Mouse (Mus musculus): ENCODE measurements around the gene E030018B13Rik. TPM values are rescaled to one million over a fixed set of nuclear protein-coding genes. Genes with fewer than 3 reads are reported as not detected.

Gene E030018B13Rik
- polyA plus RNA-seq, 1 experiment from 2014 or later: not detected

GRCm38 (mm10) chr7:63922571-63922970, 5.9 kb downstream of the E030018B13Rik start:
- no peak overlapping the region for H3K9ac ChIP-seq (replicated peaks)
- H3K4me1 ChIP-seq: peaks cover 52% of the 10 kb centered on the region
- H3K4me3 ChIP-seq (replicated peaks): no peak overlapping the region
- no peak overlapping the region for H3K27ac ChIP-seq (replicated peaks)
- ATAC-seq (ENCODE audit: low FRiP score): no peak
- H3K36me3 ChIP-seq: no peaks in the 10 kb centered on the region
- no peaks in the 10 kb centered on the region for H3K9me3 ChIP-seq (replicated peaks)
- H3K27me3 ChIP-seq (replicated peaks): no peaks in the 10 kb centered on the region
- 58% methylated on average over 2 of the region's 2 CpGs for WGBS
- no peak overlapping the region for H3K4me2 ChIP-seq

DNA sequence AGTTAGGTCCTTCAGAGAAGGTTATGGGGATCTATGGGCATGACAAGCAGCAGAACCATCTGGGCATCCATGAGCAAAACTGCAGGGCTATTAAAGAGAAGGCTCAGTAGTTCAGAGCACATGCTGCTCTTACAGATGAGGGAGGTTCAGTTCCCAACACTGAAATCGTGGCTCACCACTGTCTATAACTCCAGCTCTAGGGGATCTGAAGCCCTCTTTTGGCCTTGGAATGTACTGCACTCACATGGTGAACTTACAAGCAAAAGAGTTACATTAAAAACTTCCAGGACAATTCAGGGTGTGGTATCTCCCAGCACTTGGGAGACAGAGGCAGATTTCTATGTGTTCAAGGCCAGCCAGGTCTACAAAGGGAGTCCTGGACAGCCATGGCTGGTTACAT, 6.3 kb downstream of the E030018B13Rik start:
- Histone ChIP-seq H3K27me3 (replicated peaks) (no peaks in the 10 kb centered on the region), H3K4me3 (replicated peaks) (no peak overlapping the region), H3K4me1 (peaks cover 54% of the 10 kb centered on the region), H3K9ac (replicated peaks) (no peak overlapping the region), H3K4me2 (no peak overlapping the region), H3K36me3 (no peaks in the 10 kb centered on the region), H3K27ac (replicated peaks) (no peak overlapping the region), H3K9me3 (replicated peaks) (no peaks in the 10 kb centered on the region)
- no peak for ATAC-seq (ENCODE audit: low FRiP score)
- WGBS: 88% methylated on average over 1 of the region's 1 CpGs

- Histone ChIP-seq H3K27ac (replicated peaks) (peak overlapping the region; percentile 14; the same call in 1 of the 2 replicates), H3K4me3 (replicated peaks) (no peak overlapping the region), H3K9ac (replicated peaks) (no peak overlapping the region), H3K4me2 (no peak overlapping the region), H3K36me3 (no peaks in the 10 kb centered on the region), H3K9me3 (replicated peaks) (no peaks in the 10 kb centered on the region), H3K27me3 (replicated peaks) (no peaks in the 10 kb centered on the region), H3K4me1 (peaks cover 56% of the 10 kb centered on the region)
- no peak for ATAC-seq (ENCODE audit: low FRiP score)
- 24% methylated on average over 1 of the region's 1 CpGs for WGBS
These were observed 7.5 kb downstream of the E030018B13Rik start for GRCm38 (mm10) chr7:63924151-63924550.

GRCm38 (mm10) chr7:63924747-63925412, 8.2 kb downstream of the E030018B13Rik start:
- Histone ChIP-seq H3K4me3 (replicated peaks) (no peak overlapping the region), H3K9ac (replicated peaks) (no peak overlapping the region), H3K36me3 (no peaks in the 10 kb centered on the region), H3K27me3 (replicated peaks) (no peaks in the 10 kb centered on the region), H3K4me2 (0 out of 2 replicates have a peak overlapping the region, but pooled peaks have one; percentile 15), H3K9me3 (replicated peaks) (no peaks in the 10 kb centered on the region), H3K27ac (replicated peaks) (peak overlapping the region; percentile 61), H3K4me1 (peaks cover 60% of the 10 kb centered on the region)
- ATAC-seq (ENCODE audit: low FRiP score): peak; percentile 39; the same call in 1 of the 2 replicates
- WGBS: 25% methylated on average over 6 of the region's 6 CpGs

GRCm38 (mm10) chr7:63925413-63926360, 9.0 kb downstream of the E030018B13Rik start:
- no peaks in the 10 kb centered on the region for H3K27me3 ChIP-seq (replicated peaks)
- no peaks in the 10 kb centered on the region for H3K9me3 ChIP-seq (replicated peaks)
- H3K36me3 ChIP-seq: no peaks in the 10 kb centered on the region
- H3K9ac ChIP-seq (replicated peaks): no peak overlapping the region
- no peak overlapping the region for H3K4me3 ChIP-seq (replicated peaks)
- H3K27ac ChIP-seq (replicated peaks): peak overlapping the region; percentile 61
- ATAC-seq (ENCODE audit: low FRiP score): peak; percentile 34
- 52% methylated on average over 14 of the region's 14 CpGs for WGBS
- peaks cover 60% of the 10 kb centered on the region for H3K4me1 ChIP-seq
- 0 out of 2 replicates have a peak overlapping the region, but pooled peaks have one; percentile 15 for H3K4me2 ChIP-seq

DNA sequence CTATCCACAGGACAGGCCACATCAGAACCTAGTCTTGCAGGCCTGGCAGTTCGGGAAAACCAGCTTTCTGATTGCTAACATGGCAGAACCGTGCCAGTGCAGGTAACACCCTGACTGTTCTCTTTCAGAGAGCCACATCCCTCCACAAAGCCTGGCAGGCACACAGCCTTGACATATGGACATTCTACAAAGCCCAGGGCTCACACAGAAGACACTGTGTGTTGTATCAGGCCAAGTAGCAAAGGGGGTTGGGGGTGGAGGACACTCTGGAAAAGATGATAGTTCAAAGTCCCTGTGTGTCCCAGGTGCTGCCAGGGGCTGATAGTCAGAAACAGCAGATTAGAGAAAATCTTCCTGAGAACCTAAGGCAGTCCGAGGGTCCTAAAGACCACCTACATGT, 9.8 kb downstream of the E030018B13Rik start:
- no peak for ATAC-seq (ENCODE audit: low FRiP score)
- no peak overlapping the region for H3K4me2 ChIP-seq
- peaks cover 57% of the 10 kb centered on the region for H3K4me1 ChIP-seq
- H3K4me3 ChIP-seq (replicated peaks): no peak overlapping the region
- no peaks in the 10 kb centered on the region for H3K36me3 ChIP-seq
- 84% methylated on average over 3 of the region's 3 CpGs for WGBS
- no peaks in the 10 kb centered on the region for H3K9me3 ChIP-seq (replicated peaks)
- no peaks in the 10 kb centered on the region for H3K27me3 ChIP-seq (replicated peaks)
- no peak overlapping the region for H3K9ac ChIP-seq (replicated peaks)
- H3K27ac ChIP-seq (replicated peaks): peak overlapping the region; percentile 43

DNA sequence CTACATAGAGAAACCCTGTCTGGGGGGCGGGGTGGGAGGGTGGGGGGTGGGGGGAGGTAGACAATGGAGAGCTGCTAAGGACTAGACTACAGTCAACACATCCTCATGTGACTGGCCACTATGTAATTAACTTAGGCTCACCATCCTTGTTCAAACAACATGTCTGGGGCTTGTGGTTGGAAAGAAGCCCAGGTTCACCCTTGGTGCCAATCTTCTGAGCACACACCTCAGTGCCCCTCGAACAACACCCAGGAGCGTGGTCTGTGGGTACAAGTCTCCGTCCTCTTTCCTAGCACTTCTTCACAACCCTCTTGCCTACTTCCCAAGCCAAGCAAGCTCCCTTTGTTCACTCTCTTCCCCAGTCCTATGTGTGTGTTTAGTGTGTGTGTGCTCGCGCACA, 10.5 kb downstream of the E030018B13Rik start:
- WGBS: 92% methylated on average over 6 of the region's 6 CpGs
- no peaks in the 10 kb centered on the region for H3K9me3 ChIP-seq (replicated peaks)
- no peaks in the 10 kb centered on the region for H3K27me3 ChIP-seq (replicated peaks)
- no peaks in the 10 kb centered on the region for H3K36me3 ChIP-seq
- H3K4me3 ChIP-seq (replicated peaks): no peak overlapping the region
- peaks cover 53% of the 10 kb centered on the region for H3K4me1 ChIP-seq
- no peak for ATAC-seq (ENCODE audit: low FRiP score)
- no peak overlapping the region for H3K9ac ChIP-seq (replicated peaks)
- no peak overlapping the region for H3K27ac ChIP-seq (replicated peaks)
- H3K4me2 ChIP-seq: no peak overlapping the region

DNA sequence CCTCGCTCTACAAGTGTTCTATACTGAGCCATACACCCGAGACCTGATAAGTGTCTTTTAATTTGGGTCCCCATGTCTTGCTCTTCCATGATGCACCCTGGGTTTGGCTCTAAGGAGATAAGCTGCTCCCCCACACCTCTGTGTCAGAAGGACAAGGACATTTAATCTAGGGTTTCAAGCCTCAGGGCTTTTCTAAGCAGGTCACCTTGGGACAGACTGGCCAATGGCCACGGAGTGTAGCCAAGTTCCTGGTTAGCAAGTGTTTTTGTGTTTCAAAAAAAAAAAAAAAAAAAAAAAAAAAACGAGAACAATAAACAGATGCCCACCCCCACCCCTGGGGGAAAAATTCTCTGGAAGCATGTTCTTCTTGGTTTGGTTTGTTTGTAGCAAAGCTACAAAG, 12.4 kb downstream of the E030018B13Rik start:
- Histone ChIP-seq H3K36me3 (0 out of 2 replicates have a peak, but pooled peaks cover 3% of the 10 kb centered on the region), H3K27ac (replicated peaks) (no peak overlapping the region), H3K4me2 (no peak overlapping the region), H3K4me3 (replicated peaks) (no peak overlapping the region), H3K9ac (replicated peaks) (no peak overlapping the region), H3K9me3 (replicated peaks) (no peaks in the 10 kb centered on the region), H3K4me1 (peaks cover 50% of the 10 kb centered on the region), H3K27me3 (replicated peaks) (no peaks in the 10 kb centered on the region)
- no peak for ATAC-seq (ENCODE audit: low FRiP score)
- WGBS: 94% methylated on average over 4 of the region's 4 CpGs

DNA sequence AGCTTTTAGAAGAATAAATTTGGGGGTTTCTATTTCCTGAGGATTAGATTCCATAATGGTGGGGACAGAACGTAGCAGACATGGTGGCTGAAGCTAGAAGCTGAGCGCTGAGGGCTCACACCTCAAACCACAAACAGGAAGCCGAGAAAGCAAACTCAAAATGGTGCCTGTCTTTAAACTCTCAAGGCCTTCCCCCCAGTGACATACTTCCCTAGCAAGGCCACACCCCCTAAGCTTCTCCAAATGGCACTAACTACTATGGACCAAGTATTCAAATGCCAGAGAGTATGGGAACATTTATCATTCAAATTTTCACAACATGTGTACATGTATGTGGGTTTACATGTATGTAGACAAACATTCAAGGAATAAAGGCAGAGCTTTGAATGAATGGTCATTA, 13.5 kb downstream of the E030018B13Rik start:
- H3K4me1 ChIP-seq: peaks cover 49% of the 10 kb centered on the region
- H3K36me3 ChIP-seq: 0 out of 2 replicates have a peak, but pooled peaks cover 3% of the 10 kb centered on the region
- no peaks in the 10 kb centered on the region for H3K27me3 ChIP-seq (replicated peaks)
- H3K27ac ChIP-seq (replicated peaks): no peak overlapping the region
- H3K4me2 ChIP-seq: no peak overlapping the region
- H3K9ac ChIP-seq (replicated peaks): no peak overlapping the region
- H3K4me3 ChIP-seq (replicated peaks): no peak overlapping the region
- 85% methylated on average over 3 of the region's 3 CpGs for WGBS
- ATAC-seq (ENCODE audit: low FRiP score): no peak
- H3K9me3 ChIP-seq (replicated peaks): no peaks in the 10 kb centered on the region

DNA sequence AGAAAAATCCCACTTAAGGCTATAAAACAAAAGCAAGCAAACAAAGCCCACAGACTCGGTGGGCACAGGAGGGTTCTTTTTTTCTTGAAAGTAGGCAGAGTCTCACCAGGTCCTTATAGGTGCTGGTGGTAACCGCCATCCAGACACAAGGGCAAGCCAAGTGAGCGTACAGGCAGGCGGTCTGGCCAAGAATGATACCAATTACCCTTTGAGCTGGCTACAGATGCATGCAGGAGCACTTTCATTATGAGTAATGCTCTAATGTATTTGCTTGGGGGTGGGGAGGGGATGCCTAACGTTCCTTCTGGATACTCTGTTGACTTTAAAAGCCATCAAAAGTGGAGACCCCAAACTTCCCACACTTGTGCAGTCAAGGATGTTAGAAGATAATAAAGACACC, 14.1 kb downstream of the E030018B13Rik start:
- ATAC-seq (ENCODE audit: low FRiP score): no peak
- no peak overlapping the region for H3K4me3 ChIP-seq (replicated peaks)
- no peaks in the 10 kb centered on the region for H3K27me3 ChIP-seq (replicated peaks)
- peaks cover 49% of the 10 kb centered on the region for H3K4me1 ChIP-seq
- H3K27ac ChIP-seq (replicated peaks): no peak overlapping the region
- H3K36me3 ChIP-seq: 0 out of 2 replicates have a peak, but pooled peaks cover 3% of the 10 kb centered on the region
- 81% methylated on average over 5 of the region's 5 CpGs for WGBS
- H3K9me3 ChIP-seq (replicated peaks): no peaks in the 10 kb centered on the region
- H3K9ac ChIP-seq (replicated peaks): no peak overlapping the region
- no peak overlapping the region for H3K4me2 ChIP-seq

DNA sequence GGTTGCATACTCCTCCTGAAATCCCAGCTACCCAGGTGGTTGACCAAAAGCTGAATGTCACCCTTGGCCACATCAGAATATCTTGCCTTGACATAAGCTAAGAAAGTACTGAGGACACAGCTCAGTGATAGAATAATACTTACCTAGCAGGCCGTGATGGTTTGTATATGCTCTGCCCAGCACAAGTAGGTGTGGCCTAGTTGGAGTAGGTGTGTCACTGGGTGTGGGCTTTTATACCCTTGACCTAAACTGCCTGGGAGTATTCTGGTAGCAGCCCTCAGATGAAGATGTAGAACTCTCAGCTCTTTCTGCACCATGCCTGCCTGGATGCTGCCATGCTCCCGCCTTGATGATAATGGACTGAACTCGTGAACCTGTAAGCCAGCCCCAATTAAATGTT, 15.8 kb downstream of the E030018B13Rik start:
- Histone ChIP-seq H3K4me2 (no peak overlapping the region), H3K4me3 (replicated peaks) (no peak overlapping the region), H3K36me3 (0 out of 2 replicates have a peak, but pooled peaks cover 3% of the 10 kb centered on the region), H3K9me3 (replicated peaks) (no peaks in the 10 kb centered on the region), H3K9ac (replicated peaks) (no peak overlapping the region), H3K4me1 (peaks cover 43% of the 10 kb centered on the region), H3K27me3 (replicated peaks) (no peaks in the 10 kb centered on the region), H3K27ac (replicated peaks) (no peak overlapping the region)
- WGBS: 88% methylated on average over 3 of the region's 3 CpGs
- ATAC-seq (ENCODE audit: low FRiP score): no peak
